Mouse (Mus musculus): ENCODE measurements around the gene Cyp3a16. TPM values are rescaled to one million over a fixed set of nuclear protein-coding genes. Genes with fewer than 3 reads are reported as not detected.
"Not testable (repeated sequence)": the region's sequence is repeated elsewhere in the genome, so short reads cannot be mapped to it uniquely, and the experiment has no call there.

The Cyp3a16 gene
- polyA plus RNA-seq (2012; rRNA removed): not detected in 2 replicates

DNA sequence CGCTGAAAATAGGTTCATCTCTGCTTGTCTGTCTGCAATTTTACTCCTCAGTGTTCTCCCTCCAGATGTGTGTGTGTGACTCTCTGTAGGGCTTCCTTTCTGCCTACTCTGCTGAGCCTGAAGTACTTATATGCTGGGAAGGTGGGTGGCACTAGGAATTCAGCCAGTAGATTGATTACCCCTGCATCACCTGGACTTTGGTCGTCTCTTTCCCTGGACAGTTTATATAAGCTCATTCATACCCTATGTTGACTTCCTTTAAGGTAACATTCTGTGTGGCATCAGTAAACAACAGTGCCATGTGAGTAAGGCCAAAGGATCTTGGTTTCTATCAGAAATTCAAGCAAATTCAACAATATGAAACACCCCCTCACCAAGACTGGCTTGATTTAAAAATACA is at the start of gene Cyp3a16:
Gene Cyp3a16, minus strand, starts transcription at position 101 of the 400 bp plus-strand sequence.
- H3K27me3 ChIP-seq (ENCODE audit: control insufficient read depth, insufficient read depth, low read length); H3K4me3 ChIP-seq (ENCODE audit: extremely low read depth, insufficient read depth, insufficient read length); H3K36me3 ChIP-seq (ENCODE audit: control insufficient read depth, insufficient read depth, low read length); H3K4me1 ChIP-seq (ENCODE audit: control insufficient read depth, insufficient read depth, insufficient read length); H3K27ac ChIP-seq (ENCODE audit: insufficient read depth, low read length); DNase-seq (ENCODE audit: low read depth in 1 of 2, low spot score in 2 of 2): not testable (repeated sequence)
- WGBS: 67% methylated on average over 2 of the region's 2 CpGs

DNA sequence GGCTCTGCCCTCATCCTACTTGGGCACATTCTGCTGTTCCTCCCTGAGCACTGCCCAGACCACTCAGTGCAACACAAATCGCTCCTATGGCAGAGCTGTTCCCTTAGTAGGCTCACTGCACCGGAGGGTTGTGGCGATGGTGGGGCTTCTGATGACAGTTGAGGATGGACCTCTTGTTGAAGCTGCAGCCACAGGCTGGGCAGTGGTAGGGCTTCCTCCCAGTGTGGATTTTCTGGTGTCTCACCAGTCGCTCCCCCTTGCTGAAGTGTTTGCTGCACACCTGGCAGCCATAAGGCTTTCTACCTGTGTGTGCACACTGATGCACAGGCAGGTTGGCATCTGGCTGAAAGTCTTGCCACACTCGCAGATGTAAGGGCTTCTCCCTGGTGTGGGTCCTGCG is 20.8 kb upstream of the Cyp3a16 start:
- Histone ChIP-seq H3K27me3 (ENCODE audit: control insufficient read depth, insufficient read depth, low read length) (no peaks in the 10 kb centered on the region), H3K4me1 (ENCODE audit: control insufficient read depth, insufficient read depth, insufficient read length) (no peaks in the 10 kb centered on the region)
- no CpG with 5 or more reads among the region's 6 CpGs for WGBS

DNA sequence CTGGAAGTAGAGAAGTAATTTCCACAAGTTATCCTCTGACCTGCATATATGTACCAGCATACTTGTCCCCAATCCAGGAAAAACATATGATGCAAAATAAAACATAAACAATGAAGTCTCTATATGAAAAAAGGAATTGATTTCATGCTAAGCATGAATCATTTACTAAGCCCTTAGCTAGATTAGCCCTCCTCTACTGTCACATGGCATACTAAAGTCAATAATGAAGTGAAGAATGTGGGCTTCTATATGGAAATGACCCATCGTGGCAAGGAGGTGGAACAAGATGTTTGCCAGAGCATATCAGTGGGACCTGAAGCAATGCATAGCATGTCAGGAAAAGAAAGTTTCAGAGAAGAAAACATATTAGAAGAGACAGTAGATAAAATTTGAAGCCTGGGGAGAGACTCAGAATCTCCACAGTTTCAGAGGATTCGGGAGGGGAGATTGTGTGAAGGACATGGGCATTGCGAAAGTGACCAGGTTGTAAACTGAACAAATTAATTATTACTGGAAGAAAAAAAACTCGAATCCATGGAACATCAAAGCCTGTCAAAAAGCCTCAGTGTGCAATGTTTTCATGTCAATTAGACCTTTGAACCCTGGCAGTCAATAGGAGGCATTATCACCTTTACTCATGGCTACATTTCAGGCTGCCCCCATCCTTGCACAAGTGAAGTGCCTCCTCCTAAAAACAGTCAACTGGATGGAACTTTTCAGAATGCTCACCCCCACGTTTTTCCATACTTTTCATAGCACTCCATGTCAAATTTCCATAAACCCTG is 5.0 kb downstream of the Cyp3a16 start:
- DNase-seq (ENCODE audit: low read depth in 1 of 2, low spot score in 2 of 2): no peak
- Histone ChIP-seq H3K4me3 (ENCODE audit: extremely low read depth, insufficient read depth, insufficient read length) (no peak overlapping the region), H3K27me3 (ENCODE audit: control insufficient read depth, insufficient read depth, low read length) (no peaks in the 10 kb centered on the region), H3K4me1 (ENCODE audit: control insufficient read depth, insufficient read depth, insufficient read length) (no peaks in the 10 kb centered on the region), H3K27ac (ENCODE audit: insufficient read depth, low read length) (no peak overlapping the region), H3K36me3 (ENCODE audit: control insufficient read depth, insufficient read depth, low read length) (no peaks in the 10 kb centered on the region)
- 60% methylated on average over 5 of the region's 5 CpGs for WGBS
- TF ChIP-seq CTCF (IDR thresholded peaks at IDR 0.05; ENCODE audit: extremely low read depth, insufficient read depth, insufficient read length, insufficient replicate concordance) (no peak), POLR2A (IDR thresholded peaks at IDR 0.05; ENCODE audit: low read depth, low read length) (no peak)

More for the DNA sequence above, 20.8 kb upstream of the Cyp3a16 start:
- TF ChIP-seq POLR2A (IDR thresholded peaks at IDR 0.05; ENCODE audit: low read depth, low read length) (no peak), CTCF (IDR thresholded peaks at IDR 0.05; ENCODE audit: extremely low read depth, insufficient read depth, insufficient read length, insufficient replicate concordance) (no peak)
- Histone ChIP-seq H3K36me3 (ENCODE audit: control insufficient read depth, insufficient read depth, low read length) (no peaks in the 10 kb centered on the region), H3K4me3 (ENCODE audit: extremely low read depth, insufficient read depth, insufficient read length) (no peak overlapping the region), H3K27ac (ENCODE audit: insufficient read depth, low read length) (no peak overlapping the region)
- no peak for DNase-seq (ENCODE audit: low read depth in 1 of 2, low spot score in 2 of 2)

DNA sequence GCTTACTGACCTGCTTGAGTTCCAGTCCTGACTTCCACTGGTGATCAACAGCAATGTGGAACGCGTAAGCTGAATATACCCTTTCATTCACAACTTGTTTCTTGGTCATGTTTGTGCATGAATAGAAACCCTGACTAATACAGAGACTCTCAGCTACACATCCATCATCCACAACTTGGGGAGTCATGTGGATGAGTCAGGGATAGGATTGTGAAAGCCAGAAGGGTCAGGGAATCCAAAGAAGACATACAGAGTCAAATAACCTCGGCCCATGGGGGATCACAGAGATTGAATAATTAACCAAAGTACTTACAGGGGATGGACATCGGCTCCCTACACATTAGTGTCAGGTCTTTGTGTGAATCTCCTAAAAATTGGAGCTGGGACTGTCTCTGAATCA is 7.2 kb downstream of the Cyp3a16 start:
- Histone ChIP-seq H3K4me3 (ENCODE audit: extremely low read depth, insufficient read depth, insufficient read length) (no peak overlapping the region), H3K27ac (ENCODE audit: insufficient read depth, low read length) (no peak overlapping the region), H3K27me3 (ENCODE audit: control insufficient read depth, insufficient read depth, low read length) (no peaks in the 10 kb centered on the region), H3K36me3 (ENCODE audit: control insufficient read depth, insufficient read depth, low read length) (no peaks in the 10 kb centered on the region), H3K4me1 (ENCODE audit: control insufficient read depth, insufficient read depth, insufficient read length) (no peaks in the 10 kb centered on the region)
- 72% methylated on average over 4 of the region's 4 CpGs for WGBS
- DNase-seq (ENCODE audit: low read depth in 1 of 2, low spot score in 2 of 2): no peak
- TF ChIP-seq POLR2A (IDR thresholded peaks at IDR 0.05; ENCODE audit: low read depth, low read length) (no peak), CTCF (IDR thresholded peaks at IDR 0.05; ENCODE audit: extremely low read depth, insufficient read depth, insufficient read length, insufficient replicate concordance) (no peak)

DNA sequence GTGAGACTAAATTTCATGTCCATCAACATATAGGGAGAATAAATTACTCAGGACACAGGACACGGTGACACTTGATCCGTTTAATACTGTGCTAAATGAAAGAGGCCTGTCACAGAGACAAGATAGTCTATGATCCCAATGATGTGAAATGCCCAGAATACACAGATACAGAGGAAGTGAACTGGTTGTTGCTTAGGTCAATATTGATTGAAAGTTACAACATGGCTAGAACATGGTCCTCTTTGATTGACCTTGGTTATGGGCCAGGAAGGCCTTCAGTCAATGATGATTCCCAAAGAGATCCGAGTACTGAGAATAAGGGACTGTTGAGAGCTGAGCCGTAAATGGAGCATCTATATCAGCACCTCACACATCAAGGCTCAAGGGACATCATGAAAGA is 15.1 kb downstream of the Cyp3a16 start:
- TF ChIP-seq CTCF (IDR thresholded peaks at IDR 0.05; ENCODE audit: extremely low read depth, insufficient read depth, insufficient read length, insufficient replicate concordance): no peak
- TF ChIP-seq POLR2A (IDR thresholded peaks at IDR 0.05; ENCODE audit: low read depth, low read length): no peak
- no peaks in the 10 kb centered on the region for H3K4me1 ChIP-seq (ENCODE audit: control insufficient read depth, insufficient read depth, insufficient read length)
- no peaks in the 10 kb centered on the region for H3K27me3 ChIP-seq (ENCODE audit: control insufficient read depth, insufficient read depth, low read length)
- H3K36me3 ChIP-seq (ENCODE audit: control insufficient read depth, insufficient read depth, low read length): no peaks in the 10 kb centered on the region
- WGBS: 84% methylated on average over 4 of the region's 4 CpGs
- no peak overlapping the region for H3K4me3 ChIP-seq (ENCODE audit: extremely low read depth, insufficient read depth, insufficient read length)
- no peak overlapping the region for H3K27ac ChIP-seq (ENCODE audit: insufficient read depth, low read length)
- DNase-seq (ENCODE audit: low read depth in 1 of 2, low spot score in 2 of 2): no peak

DNA sequence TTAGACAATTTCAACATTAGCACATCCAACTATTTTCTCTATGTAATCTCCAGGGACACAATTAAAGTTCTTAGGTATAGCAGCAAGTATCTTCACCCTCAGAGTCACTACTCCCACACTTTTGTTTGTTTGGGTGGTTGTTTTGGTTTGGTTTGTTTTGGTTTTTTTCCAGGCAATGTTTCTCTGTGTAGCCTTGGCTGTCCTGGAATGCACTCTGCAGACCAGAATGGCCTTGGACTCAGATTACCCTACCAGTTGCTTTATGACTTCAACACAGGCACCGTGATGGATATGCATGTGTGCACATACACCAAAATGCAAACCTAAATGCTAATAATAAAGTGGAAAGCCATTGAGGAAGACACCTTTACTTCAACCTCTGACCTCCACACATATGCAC is 35.8 kb downstream of the Cyp3a16 start:
- no peak overlapping the region for H3K27ac ChIP-seq (ENCODE audit: insufficient read depth, low read length)
- H3K4me3 ChIP-seq (ENCODE audit: extremely low read depth, insufficient read depth, insufficient read length): no peak overlapping the region
- no peaks in the 10 kb centered on the region for H3K27me3 ChIP-seq (ENCODE audit: control insufficient read depth, insufficient read depth, low read length)
- DNase-seq (ENCODE audit: low read depth in 1 of 2, low spot score in 2 of 2): no peak
- no peaks in the 10 kb centered on the region for H3K4me1 ChIP-seq (ENCODE audit: control insufficient read depth, insufficient read depth, insufficient read length)
- no peaks in the 10 kb centered on the region for H3K36me3 ChIP-seq (ENCODE audit: control insufficient read depth, insufficient read depth, low read length)
- WGBS: 67% methylated on average over 1 of the region's 1 CpGs
- TF ChIP-seq POLR2A (IDR thresholded peaks at IDR 0.05; ENCODE audit: low read depth, low read length) (no peak), CTCF (IDR thresholded peaks at IDR 0.05; ENCODE audit: extremely low read depth, insufficient read depth, insufficient read length, insufficient replicate concordance) (no peak)

DNA sequence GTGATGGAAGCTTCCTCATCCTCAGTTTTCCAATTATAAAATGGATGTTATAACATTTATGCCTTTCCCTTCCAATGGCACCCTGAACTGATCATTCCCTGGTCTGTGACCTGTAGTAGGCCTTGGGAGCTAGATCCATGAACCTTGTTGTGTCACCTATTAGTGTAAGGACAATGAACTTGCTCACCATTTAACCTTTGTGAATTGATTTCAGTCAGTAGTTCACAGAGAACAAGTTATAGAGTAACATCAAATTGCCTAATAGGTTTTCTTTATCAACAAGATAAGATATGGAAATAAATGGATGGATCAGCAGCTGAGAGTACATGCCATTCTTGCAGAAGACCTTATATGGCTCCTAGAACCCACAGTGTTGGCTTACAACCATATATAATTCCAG is 38.5 kb downstream of the Cyp3a16 start:
- no peaks in the 10 kb centered on the region for H3K27me3 ChIP-seq (ENCODE audit: control insufficient read depth, insufficient read depth, low read length)
- TF ChIP-seq CTCF (IDR thresholded peaks at IDR 0.05; ENCODE audit: extremely low read depth, insufficient read depth, insufficient read length, insufficient replicate concordance) (no peak), POLR2A (IDR thresholded peaks at IDR 0.05; ENCODE audit: low read depth, low read length) (no peak)

More for the DNA sequence above, 38.5 kb downstream of the Cyp3a16 start:
- Histone ChIP-seq H3K4me1 (ENCODE audit: control insufficient read depth, insufficient read depth, insufficient read length) (no peaks in the 10 kb centered on the region), H3K36me3 (ENCODE audit: control insufficient read depth, insufficient read depth, low read length) (no peaks in the 10 kb centered on the region), H3K4me3 (ENCODE audit: extremely low read depth, insufficient read depth, insufficient read length) (no peak overlapping the region), H3K27ac (ENCODE audit: insufficient read depth, low read length) (no peak overlapping the region)
- DNase-seq (ENCODE audit: low read depth in 1 of 2, low spot score in 2 of 2): no peak
